Mouse (Mus musculus): ENCODE results near the gene Stox2. TPM values are rescaled to one million over a fixed set of nuclear protein-coding genes. Genes with fewer than 3 reads are reported as not detected.

Gene Stox2
- polyA plus RNA-seq, 1 experiment from 2014 or later, result 10.3 TPM

- ATAC-seq (ENCODE audit: insufficient number of reproducible peaks, low FRiP score), result no peak
- H3K36me3 ChIP-seq, result no peaks in the 10 kb centered on the region
These were observed 113.2 kb downstream of the Stox2 start for GRCm38 (mm10) chr8:47332941-47333340.

GRCm38 (mm10) chr8:47330982-47331381 is 115.2 kb downstream of the Stox2 start:
- peaks cover 11% of the 10 kb centered on the region for H3K4me1 ChIP-seq (replicated peaks)
- no peak overlapping the region for H3K4me2 ChIP-seq
- H3K4me3 ChIP-seq, result no peak overlapping the region
- no peaks in the 10 kb centered on the region for H3K27me3 ChIP-seq (replicated peaks)
- ATAC-seq (ENCODE audit: insufficient number of reproducible peaks, low FRiP score), result no peak
- no peak overlapping the region for H3K27ac ChIP-seq (ENCODE audit: poor library complexity, severe bottlenecking)
- H3K9ac ChIP-seq, result no peak overlapping the region
- H3K9me3 ChIP-seq (replicated peaks), result no peaks in the 10 kb centered on the region
- WGBS, result 81% methylated on average over 5 of the region's 5 CpGs
- no peaks in the 10 kb centered on the region for H3K36me3 ChIP-seq

More at GRCm38 (mm10) chr8:47332941-47333340, 113.2 kb downstream of the Stox2 start:
- no peak overlapping the region for H3K27ac ChIP-seq (ENCODE audit: poor library complexity, severe bottlenecking)
- H3K4me3 ChIP-seq, result no peak overlapping the region
- no peaks in the 10 kb centered on the region for H3K9me3 ChIP-seq (replicated peaks)
- no peak overlapping the region for H3K9ac ChIP-seq
- peaks cover 11% of the 10 kb centered on the region for H3K4me1 ChIP-seq (replicated peaks)
- WGBS, result 72% methylated on average over 1 of the region's 1 CpGs
- no peaks in the 10 kb centered on the region for H3K27me3 ChIP-seq (replicated peaks)
- no peak overlapping the region for H3K4me2 ChIP-seq

- Histone ChIP-seq H3K4me2 (no peak overlapping the region), H3K27me3 (replicated peaks) (peaks cover 11% of the 10 kb centered on the region), H3K9me3 (replicated peaks) (0 out of 2 replicates have a peak, but pooled peaks cover 5% of the 10 kb centered on the region), H3K27ac (ENCODE audit: poor library complexity, severe bottlenecking) (no peak overlapping the region), H3K4me3 (no peak overlapping the region), H3K4me1 (replicated peaks) (peaks cover 4% of the 10 kb centered on the region; the same call in 1 of the 2 replicates), H3K9ac (no peak overlapping the region), H3K36me3 (no peaks in the 10 kb centered on the region)
- WGBS, result 63% methylated on average over 8 of the region's 8 CpGs
- ATAC-seq (ENCODE audit: insufficient number of reproducible peaks, low FRiP score), result no peak
These were observed 119.8 kb downstream of the Stox2 start for GRCm38 (mm10) chr8:47326348-47326747.

GRCm38 (mm10) chr8:47324117-47324820 is 121.9 kb downstream of the Stox2 start:
- WGBS, result 43% methylated on average over 16 of the region's 16 CpGs
- Histone ChIP-seq H3K4me1 (replicated peaks) (peaks cover 8% of the 10 kb centered on the region), H3K4me2 (no peak overlapping the region)

GRCm38 (mm10) chr8:47321282-47321681 is 124.9 kb downstream of the Stox2 start:
- Histone ChIP-seq H3K4me1 (replicated peaks) (peaks cover 8% of the 10 kb centered on the region), H3K4me2 (no peak overlapping the region), H3K36me3 (no peaks in the 10 kb centered on the region), H3K27ac (ENCODE audit: poor library complexity, severe bottlenecking) (no peak overlapping the region), H3K9ac (no peak overlapping the region), H3K4me3 (no peak overlapping the region), H3K9me3 (replicated peaks) (0 out of 2 replicates have a peak, but pooled peaks cover 5% of the 10 kb centered on the region), H3K27me3 (replicated peaks) (peaks cover 11% of the 10 kb centered on the region)
- 27% methylated on average over 5 of the region's 5 CpGs for WGBS
- no peak for ATAC-seq (ENCODE audit: insufficient number of reproducible peaks, low FRiP score)

More at GRCm38 (mm10) chr8:47324117-47324820, 121.9 kb downstream of the Stox2 start:
- H3K27ac ChIP-seq (ENCODE audit: poor library complexity, severe bottlenecking), result no peak overlapping the region
- H3K36me3 ChIP-seq, result no peaks in the 10 kb centered on the region
- no peak overlapping the region for H3K9ac ChIP-seq
- no peak for ATAC-seq (ENCODE audit: insufficient number of reproducible peaks, low FRiP score)
- H3K27me3 ChIP-seq (replicated peaks), result peaks cover 11% of the 10 kb centered on the region
- 0 out of 2 replicates have a peak, but pooled peaks cover 5% of the 10 kb centered on the region for H3K9me3 ChIP-seq (replicated peaks)
- H3K4me3 ChIP-seq, result no peak overlapping the region

- Histone ChIP-seq H3K9ac (no peak overlapping the region), H3K4me1 (replicated peaks) (peaks cover 8% of the 10 kb centered on the region), H3K36me3 (no peaks in the 10 kb centered on the region), H3K27ac (ENCODE audit: poor library complexity, severe bottlenecking) (no peak overlapping the region), H3K4me3 (no peak overlapping the region), H3K9me3 (replicated peaks) (0 out of 2 replicates have a peak, but pooled peaks cover 5% of the 10 kb centered on the region), H3K4me2 (no peak overlapping the region), H3K27me3 (replicated peaks) (peaks cover 11% of the 10 kb centered on the region)
- ATAC-seq (ENCODE audit: insufficient number of reproducible peaks, low FRiP score), result no peak
- 47% methylated on average over 2 of the region's 2 CpGs for WGBS
These were observed 125.5 kb downstream of the Stox2 start for GRCm38 (mm10) chr8:47320707-47321106.

GRCm38 (mm10) chr8:47318468-47318867 is 127.7 kb downstream of the Stox2 start:
- 82% methylated on average over 3 of the region's 3 CpGs for WGBS
- Histone ChIP-seq H3K4me3 (no peak overlapping the region), H3K27ac (ENCODE audit: poor library complexity, severe bottlenecking) (no peak overlapping the region)

GRCm38 (mm10) chr8:47308176-47308575 is 138.0 kb downstream of the Stox2 start:
- Histone ChIP-seq H3K9ac (no peak overlapping the region), H3K27ac (ENCODE audit: poor library complexity, severe bottlenecking) (no peak overlapping the region), H3K36me3 (no peaks in the 10 kb centered on the region), H3K4me3 (no peak overlapping the region), H3K9me3 (replicated peaks) (no peaks in the 10 kb centered on the region), H3K4me1 (replicated peaks) (no peaks in the 10 kb centered on the region), H3K4me2 (no peak overlapping the region), H3K27me3 (replicated peaks) (no peaks in the 10 kb centered on the region)
- 86% methylated on average over 6 of the region's 6 CpGs for WGBS
- no peak for ATAC-seq (ENCODE audit: insufficient number of reproducible peaks, low FRiP score)

More at GRCm38 (mm10) chr8:47318468-47318867, 127.7 kb downstream of the Stox2 start:
- Histone ChIP-seq H3K4me1 (replicated peaks) (peaks cover 8% of the 10 kb centered on the region), H3K27me3 (replicated peaks) (peaks cover 8% of the 10 kb centered on the region), H3K9me3 (replicated peaks) (no peaks in the 10 kb centered on the region), H3K9ac (no peak overlapping the region), H3K36me3 (no peaks in the 10 kb centered on the region), H3K4me2 (no peak overlapping the region)
- ATAC-seq (ENCODE audit: insufficient number of reproducible peaks, low FRiP score), result no peak

- no peaks in the 10 kb centered on the region for H3K9me3 ChIP-seq (replicated peaks)
- H3K9ac ChIP-seq, result no peak overlapping the region
- no peak overlapping the region for H3K4me2 ChIP-seq
- no peaks in the 10 kb centered on the region for H3K4me1 ChIP-seq (replicated peaks)
- H3K4me3 ChIP-seq, result no peak overlapping the region
- no peaks in the 10 kb centered on the region for H3K36me3 ChIP-seq
- ATAC-seq (ENCODE audit: insufficient number of reproducible peaks, low FRiP score), result no peak
- no peaks in the 10 kb centered on the region for H3K27me3 ChIP-seq (replicated peaks)
- no peak overlapping the region for H3K27ac ChIP-seq (ENCODE audit: poor library complexity, severe bottlenecking)
- 69% methylated on average over 5 of the region's 5 CpGs for WGBS
These were observed 139.8 kb downstream of the Stox2 start for GRCm38 (mm10) chr8:47306372-47306771.

GRCm38 (mm10) chr8:47305880-47306279 is 140.3 kb downstream of the Stox2 start:
- no peaks in the 10 kb centered on the region for H3K4me1 ChIP-seq (replicated peaks)
- H3K4me2 ChIP-seq, result no peak overlapping the region
- no peak for ATAC-seq (ENCODE audit: insufficient number of reproducible peaks, low FRiP score)
- 87% methylated on average over 5 of the region's 5 CpGs for WGBS
- H3K27me3 ChIP-seq (replicated peaks), result no peaks in the 10 kb centered on the region
- H3K9me3 ChIP-seq (replicated peaks), result no peaks in the 10 kb centered on the region
- no peak overlapping the region for H3K4me3 ChIP-seq
- H3K27ac ChIP-seq (ENCODE audit: poor library complexity, severe bottlenecking), result no peak overlapping the region
- H3K36me3 ChIP-seq, result no peaks in the 10 kb centered on the region
- H3K9ac ChIP-seq, result no peak overlapping the region

GRCm38 (mm10) chr8:47298460-47298859 is 147.7 kb downstream of the Stox2 start:
- Histone ChIP-seq H3K4me3 (no peak overlapping the region), H3K27ac (ENCODE audit: poor library complexity, severe bottlenecking) (no peak overlapping the region), H3K36me3 (no peaks in the 10 kb centered on the region), H3K9me3 (replicated peaks) (no peaks in the 10 kb centered on the region), H3K9ac (no peak overlapping the region), H3K4me1 (replicated peaks) (no peaks in the 10 kb centered on the region), H3K4me2 (no peak overlapping the region), H3K27me3 (replicated peaks) (no peaks in the 10 kb centered on the region)
- WGBS, result 90% methylated on average over 3 of the region's 3 CpGs
- no peak for ATAC-seq (ENCODE audit: insufficient number of reproducible peaks, low FRiP score)

Data from heart, embryonic 12.5 days (tissue).